Mouse (Mus musculus): Measurements from ENCODE around the gene Gm609.
A peak's percentile ranks its signal among the peaks of the same experiment; 100 is the strongest.

Gm609 gene

GRCm38 (mm10) chr16:45391680-45392079 is 101.1 kb downstream of the Gm609 start:
- no peak for DNase-seq

- DNase-seq: no peak
These were observed 102.3 kb downstream of the Gm609 start for GRCm38 (mm10) chr16:45390286-45390956.

DNA sequence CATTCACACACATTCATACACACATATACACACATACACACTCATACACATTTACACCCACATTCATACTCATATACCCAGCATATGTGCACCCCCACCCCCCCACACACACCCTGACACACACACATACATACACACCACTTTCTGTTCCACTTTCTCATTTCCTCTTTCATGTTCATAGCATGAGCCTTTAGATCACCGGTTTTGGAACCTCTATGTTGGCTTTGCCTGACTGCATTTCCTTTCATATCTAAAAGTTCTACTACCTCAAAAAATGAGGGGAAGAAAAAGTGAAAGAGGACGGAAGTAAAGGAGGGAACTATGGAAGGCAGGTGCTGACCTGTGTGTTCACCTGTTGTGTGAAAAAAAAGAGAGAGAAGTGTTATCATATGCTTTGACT is 102.9 kb downstream of the Gm609 start:
- DNase-seq: no peak

GRCm38 (mm10) chr16:45389041-45389440 is 103.7 kb downstream of the Gm609 start:
- no peak for DNase-seq

DNA sequence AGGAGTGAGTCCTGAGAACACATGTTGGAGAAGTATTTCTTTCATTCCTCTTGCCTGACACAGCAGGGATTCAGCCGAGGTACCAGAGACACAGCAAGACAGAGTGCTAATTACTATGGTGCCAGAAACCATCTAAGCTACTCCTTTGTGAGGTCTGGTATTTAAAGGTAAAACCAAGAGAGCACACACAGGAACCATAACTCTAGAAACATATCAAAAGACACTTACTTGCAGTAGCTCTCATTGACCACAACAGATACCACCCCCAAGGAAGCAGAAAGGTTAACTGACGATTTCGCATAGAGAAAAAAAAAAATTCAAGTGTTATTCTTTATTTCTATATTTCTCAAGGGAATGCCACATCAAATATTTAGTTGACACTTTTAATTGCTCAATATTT is 111.0 kb downstream of the Gm609 start:
- no peak for DNase-seq

DNA sequence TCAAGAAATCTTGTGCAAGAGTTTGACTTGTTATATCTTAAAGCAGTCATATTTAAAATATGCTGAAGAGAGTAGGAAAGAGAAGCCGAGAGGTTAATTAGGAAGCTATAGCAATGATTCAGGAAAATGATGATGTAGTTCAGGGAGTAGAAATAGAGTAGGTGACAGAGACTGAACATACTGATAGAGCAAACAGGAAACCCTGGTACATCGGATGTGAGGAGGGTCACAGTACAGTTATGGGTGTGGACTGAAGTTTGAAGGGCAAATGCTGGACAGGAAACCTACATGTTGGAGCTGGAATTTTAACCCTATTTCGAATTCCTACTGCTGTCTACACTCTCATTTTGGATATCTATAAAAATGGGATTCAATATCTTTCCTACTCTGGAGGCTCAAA is 113.8 kb downstream of the Gm609 start:
- DNase-seq: no peak

- no peak for DNase-seq
These were observed 114.4 kb downstream of the Gm609 start for GRCm38 (mm10) chr16:45378147-45378943.

- DNase-seq: no peak
These were observed 115.4 kb downstream of the Gm609 start for GRCm38 (mm10) chr16:45377332-45377731.

DNA sequence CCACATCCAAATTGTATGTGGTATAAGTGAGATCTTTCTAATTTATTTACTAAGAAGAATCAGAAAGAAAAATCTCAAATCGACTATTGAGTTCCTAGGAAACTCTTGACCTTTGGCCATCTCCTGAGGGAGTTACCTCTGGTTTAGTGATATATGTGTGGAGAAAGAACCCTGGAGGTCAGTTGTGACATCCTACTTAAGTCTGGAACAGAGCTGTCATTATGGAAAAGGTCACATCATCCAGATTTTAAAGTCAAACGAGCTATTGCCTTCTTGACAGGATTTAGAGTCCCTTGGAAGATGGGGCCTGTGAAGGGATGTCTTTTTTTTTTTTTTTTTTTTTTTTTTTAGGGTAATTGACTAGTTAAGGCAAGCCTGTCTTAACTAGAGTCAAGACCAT is 116.0 kb downstream of the Gm609 start:
- no peak for DNase-seq

GRCm38 (mm10) chr16:45376294-45376693 is 116.5 kb downstream of the Gm609 start:
- peak; percentile 3 for DNase-seq

- DNase-seq: no peak
These were observed 117.1 kb downstream of the Gm609 start for GRCm38 (mm10) chr16:45375506-45376225.

- DNase-seq: no peak
These were observed 118.7 kb downstream of the Gm609 start for GRCm38 (mm10) chr16:45374074-45374473.

DNA sequence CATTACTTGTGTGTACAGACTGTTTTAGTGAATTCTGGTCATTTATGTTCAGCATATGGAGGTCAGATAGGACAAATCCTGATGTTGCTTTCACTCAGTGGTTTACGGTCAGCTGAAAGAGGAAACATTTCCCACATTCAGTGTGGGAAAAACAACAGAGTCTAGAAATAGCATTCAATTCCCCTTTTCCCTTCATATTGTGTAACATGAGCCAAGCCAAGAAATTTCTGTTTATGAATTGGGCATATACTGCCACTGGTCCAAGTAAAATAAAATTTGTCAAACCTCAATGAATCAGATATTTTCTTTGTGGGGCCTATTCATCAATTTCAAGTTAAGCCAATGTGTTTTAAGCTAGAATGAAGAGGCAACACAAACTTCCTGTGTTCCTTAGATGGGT is 121.7 kb downstream of the Gm609 start:
- DNase-seq: no peak

DNA sequence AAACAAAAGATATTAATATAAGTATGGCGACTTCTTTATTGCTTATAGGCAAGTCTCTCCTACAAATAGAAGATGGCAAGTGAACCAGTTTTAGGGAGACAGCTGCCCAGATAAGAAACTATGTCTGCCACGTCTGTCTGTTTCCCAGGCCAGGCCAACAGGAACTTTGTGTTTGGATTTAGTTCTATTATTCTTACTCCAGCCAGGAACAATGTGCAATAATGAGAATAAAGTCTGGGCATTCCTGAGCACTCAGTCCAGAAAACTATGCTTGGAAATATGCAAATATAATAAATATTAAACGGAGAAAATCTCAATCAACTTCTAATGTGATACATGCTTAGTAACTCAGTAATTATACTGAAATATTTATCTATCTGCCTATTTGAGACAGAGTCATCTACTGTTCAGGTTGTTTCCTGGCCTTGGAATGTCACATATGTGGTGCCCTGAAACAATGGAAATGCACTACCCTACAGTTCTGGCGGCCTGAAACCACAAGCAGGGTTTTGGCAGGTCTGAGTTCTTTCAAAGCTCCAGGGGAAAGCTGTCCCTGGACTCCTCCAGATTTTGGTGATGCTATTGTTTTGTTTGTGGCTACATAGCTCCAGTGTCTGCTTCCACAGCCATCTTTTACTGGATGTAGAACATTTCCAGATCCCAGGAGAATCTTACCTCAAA is 123.3 kb downstream of the Gm609 start:
- no peak for DNase-seq

GRCm38 (mm10) chr16:45366111-45366510 is 126.7 kb downstream of the Gm609 start:
- DNase-seq: no peak

GRCm38 (mm10) chr16:45365353-45365752 is 127.4 kb downstream of the Gm609 start:
- DNase-seq: no peak

GRCm38 (mm10) chr16:45364627-45365026 is 128.1 kb downstream of the Gm609 start:
- no peak for DNase-seq

GRCm38 (mm10) chr16:45363480-45364045 is 129.2 kb downstream of the Gm609 start:
- DNase-seq: no peak
